Mouse (Mus musculus) bone marrow, adult 2 months (tissue): ENCODE measurements around the gene Orai1.

Source experiments
- CTCF ChIP-seq: fragments of 200-500 bp; IDR thresholded peaks from 2 replicates; pipeline ENCODE4 v1.5.1; 2011; ENCODE audit warnings: low read length, control low read depth; ENCODE audit not compliant: control insufficient read depth, insufficient read depth
- POLR2A ChIP-seq: fragments of 200-500 bp; IDR thresholded peaks from 2 replicates; pipeline ENCODE4 v1.6.1; 2011; ENCODE audit warnings: low read depth, mild to moderate bottlenecking, control low read depth, low read length, borderline replicate concordance; ENCODE audit not compliant: control insufficient read depth

GRCm38 (mm10) chr5:123043856-123044255 is 29.0 kb downstream of the Orai1 start:
- TF ChIP-seq CTCF (peak; percentile 56), POLR2A (no peak)
